Mouse (Mus musculus) kidney, postnatal 4 days (tissue): ENCODE data around the gene 9230102O04Rik.
A peak's percentile ranks its signal among the peaks of the same experiment; 100 is the strongest.

Experiments used
- DNase-seq, 2 experiments: peaks; one replicate each; pipeline ENCODE4 v3.0.0; 2021; ENCODE audit warnings: mixed read lengths in 2 of 2

9230102O04Rik gene

GRCm38 (mm10) chr2:9884533-9885216, 4.7 kb downstream of the 9230102O04Rik start:
- DNase-seq: peak in 1 of 2 experiments; percentile 32

- DNase-seq: peak in 1 of 2 experiments; percentile 21
Measured at GRCm38 (mm10) chr2:9883803-9884532, 5.4 kb downstream of the 9230102O04Rik start.

- peak; percentile 37 to 61 for DNase-seq
Measured at GRCm38 (mm10) chr2:9882926-9883802, 6.2 kb downstream of the 9230102O04Rik start.

GRCm38 (mm10) chr2:9882371-9882925, 6.9 kb downstream of the 9230102O04Rik start:
- DNase-seq: peak; percentile 58 to 70

GRCm38 (mm10) chr2:9881611-9882023, 7.7 kb downstream of the 9230102O04Rik start:
- peak in 1 of 2 experiments; percentile 49 for DNase-seq

GRCm38 (mm10) chr2:9881051-9881591, 8.2 kb downstream of the 9230102O04Rik start, which contains the start of gene 4930412O13Rik:
Gene 4930412O13Rik (plus strand): TSS chr2:9881252.
- DNase-seq: peak; percentile 44 to 58

- no peak for DNase-seq
Measured at GRCm38 (mm10) chr2:9880271-9880670, 9.1 kb downstream of the 9230102O04Rik start.

- peak; percentile 95 to 97 for DNase-seq
Measured at GRCm38 (mm10) chr2:9879493-9879892, 9.8 kb downstream of the 9230102O04Rik start.

GRCm38 (mm10) chr2:9879092-9879491, 10.2 kb downstream of the 9230102O04Rik start:
- peak in 1 of 2 experiments; percentile 31 for DNase-seq

- peak; percentile 68 to 78 for DNase-seq
Measured at GRCm38 (mm10) chr2:9878564-9879081, 10.7 kb downstream of the 9230102O04Rik start.

- peak in 1 of 2 experiments; percentile 27 for DNase-seq
Measured at GRCm38 (mm10) chr2:9877966-9878563, 11.3 kb downstream of the 9230102O04Rik start.

GRCm38 (mm10) chr2:9877326-9877690, 12.0 kb downstream of the 9230102O04Rik start:
- DNase-seq: peak; percentile 44 to 55

- DNase-seq: peak; percentile 31 to 42
Measured at GRCm38 (mm10) chr2:9876621-9877325, 12.6 kb downstream of the 9230102O04Rik start.

- no peak for DNase-seq
Measured at GRCm38 (mm10) chr2:9875676-9876357, 13.5 kb downstream of the 9230102O04Rik start.

GRCm38 (mm10) chr2:9875220-9875619, 14.1 kb downstream of the 9230102O04Rik start:
- DNase-seq: no peak

GRCm38 (mm10) chr2:9874467-9875219, 14.7 kb downstream of the 9230102O04Rik start:
- DNase-seq: peak in 1 of 2 experiments; percentile 24

GRCm38 (mm10) chr2:9873757-9874156, 15.6 kb downstream of the 9230102O04Rik start:
- DNase-seq: no peak

- DNase-seq: peak in 1 of 2 experiments; percentile 18
Measured at GRCm38 (mm10) chr2:9872682-9873081, 16.7 kb downstream of the 9230102O04Rik start.

GRCm38 (mm10) chr2:9871798-9872197, 17.5 kb downstream of the 9230102O04Rik start:
- DNase-seq: no peak
